Mouse (Mus musculus) central nervous system, embryonic 11.5 days (tissue): ENCODE data around the gene Egfem1. TPM values are rescaled to one million over a fixed set of nuclear protein-coding genes. Genes with fewer than 3 reads are reported as not detected.

Experiments used
- polyA plus RNA-seq: library from polyadenylated mRNA; depleted of rRNA; stranded (reverse); fragments of >200 nt; gene quantifications from 2 replicates; pipeline ENCODE4 v1.2.3, GENCODE M21; 2012; rRNA removed

Gene Egfem1
- 4.9 and 8.3 TPM in 2 replicates for polyA plus RNA-seq

GRCm38 (mm10) chr3:29081952-29082295 lies at the start of gene Egfem1:
Egfem1 (plus strand) TSS chr3:29082023.

Other genes starting within 250 kb of the Egfem1 start
- not detected in 2 replicates for gene Gm1527, start 189.4 kb upstream of the Egfem1 start, polyA plus RNA-seq